Mouse (Mus musculus) liver, postnatal 0 days (tissue): Measurements from ENCODE around the gene Nlrp10. TPM values are rescaled to one million over a fixed set of nuclear protein-coding genes. Genes with fewer than 3 reads are reported as not detected.

Source experiments
- ATAC-seq: fragments of 200-750 bp; cut with Nextera tagmentation; 2 replicates; pipeline ENCODE4 v1.8.0; 2017; ENCODE audit warnings: mild to moderate bottlenecking, moderate library complexity
- DNase-seq: peaks from one replicate; pipeline ENCODE4 v3.0.0-alpha.2; 2016
- H3K27ac ChIP-seq: fragments of 300-500 bp; sonication (generic); 2 replicates; pipeline ENCODE4 v1.5.1; 2014; ENCODE audit warnings: antibody characterized with exemption, moderate library complexity, mild to moderate bottlenecking, low read depth
- H3K27me3 ChIP-seq: fragments of 300-500 bp; sonication (generic); 2 replicates; pipeline ENCODE4 v1.6.1; 2014; ENCODE audit warnings: low read length, control low read depth, mixed read lengths; ENCODE audit not compliant: insufficient read depth
- H3K36me3 ChIP-seq: fragments of 300-500 bp; sonication (generic); replicated peaks from 2 replicates; pipeline ENCODE4 v1.6.1; 2014; ENCODE audit warnings: mild to moderate bottlenecking, control low read depth, low read length, moderate library complexity, mixed read lengths; ENCODE audit not compliant: insufficient read depth
- H3K4me1 ChIP-seq: fragments of 300-500 bp; sonication (generic); 2 replicates; pipeline ENCODE4 v1.6.1; 2014; ENCODE audit warnings: antibody characterized with exemption, mild to moderate bottlenecking, control low read depth; ENCODE audit not compliant: insufficient read depth
- H3K4me2 ChIP-seq: fragments of 300-500 bp; sonication (generic); 2 replicates; pipeline ENCODE4 v1.6.1; 2014; ENCODE audit warnings: low read depth, mild to moderate bottlenecking, low read length, moderate library complexity, mixed read lengths
- H3K4me3 ChIP-seq: fragments of 300-500 bp; sonication (generic); 2 replicates; pipeline ENCODE4 v1.5.1; 2014; ENCODE audit warnings: low read depth, low read length
- H3K9ac ChIP-seq: fragments of 300-500 bp; sonication (generic); replicated peaks from 2 replicates; pipeline ENCODE4 v1.6.1; 2014; ENCODE audit warnings: mild to moderate bottlenecking, moderate library complexity
- H3K9me3 ChIP-seq: fragments of 300-500 bp; sonication (generic); 2 replicates; pipeline ENCODE4 v1.6.1; 2016; ENCODE audit warnings: mild to moderate bottlenecking, control low read depth, low read length, mixed read lengths
- CTCF ChIP-seq: sonication (generic); IDR thresholded peaks from 2 replicates; pipeline ENCODE4 v1.5.1; 2016; ENCODE audit warnings: antibody characterized with exemption, low read depth
- EP300 ChIP-seq: IDR thresholded peaks from 2 replicates; pipeline ENCODE4 v1.6.1; 2016; ENCODE audit warnings: antibody characterized with exemption, low read depth, mild to moderate bottlenecking
- WGBS: fragments of 180-500 bp; shearing (Covaris S2); extraction: QIAGEN DNeasy Blood & Tissue Kit; methylation state at CpG from one replicate; pipeline ENCODE4 v1.1.7; 2014; ENCODE audit not compliant: insufficient replicate concordance; 5-methylcytosine and 5-hydroxymethylcytosine counted together
- polyA plus RNA-seq: library from polyadenylated mRNA; unstranded; fragments of >200 nt; fragmentation: Nextera tagmentation; extraction: Ambion mirVana; gene quantifications from 2 replicates; pipeline ENCODE4 v1.2.1, GENCODE M21; 2015

The Nlrp10 gene
- not detected in 2 replicates for polyA plus RNA-seq

DNA sequence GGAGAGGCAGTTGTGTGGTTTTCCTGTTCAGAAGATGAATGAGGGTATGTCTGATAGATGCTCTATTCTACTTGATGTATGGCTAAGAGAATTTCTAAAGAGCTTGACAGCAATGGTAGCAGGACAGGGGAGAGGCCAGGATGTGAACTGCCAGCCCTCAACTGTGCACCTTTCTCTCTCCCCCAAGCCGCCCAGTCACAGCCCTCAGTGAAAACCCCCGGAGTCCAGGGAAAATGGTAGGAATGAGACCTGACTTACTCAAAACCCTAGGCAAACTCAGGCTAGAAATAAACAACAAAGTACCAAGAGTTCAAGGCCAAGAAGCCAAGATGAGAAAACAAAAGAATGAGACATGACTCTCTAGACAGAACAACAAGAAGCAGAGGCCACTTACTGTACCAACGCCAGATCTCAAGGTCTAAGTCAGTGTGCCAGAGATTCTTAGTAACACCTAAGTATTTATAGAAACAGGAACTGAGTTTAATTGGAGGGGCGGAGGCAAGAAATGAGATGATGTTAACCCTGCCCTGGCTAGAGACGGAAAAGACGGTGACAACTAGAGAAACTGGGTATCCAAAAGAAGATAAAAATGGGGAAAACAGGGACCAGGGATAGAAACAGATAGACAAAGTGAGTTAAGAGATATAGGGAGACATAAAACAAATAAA, at the start of gene Nlrp10:
Nlrp10 (minus strand) TSS at position 453 of the 668 bp plus-strand sequence.
- 36% methylated on average over 6 of the region's 6 CpGs for WGBS
- no peaks in the 10 kb centered on the region for H3K27me3 ChIP-seq
- no peak within 1 kb of the TSS for H3K27ac ChIP-seq
- H3K4me3 ChIP-seq, result no peak within 1 kb of the TSS
- peaks cover under 1% of the 10 kb centered on the region; the same call in 1 of the 2 replicates for H3K4me1 ChIP-seq
- no peak within 1 kb of the TSS for H3K9ac ChIP-seq
- DNase-seq (no peak), ATAC-seq (no peak)
- no peaks in the 10 kb centered on the region for H3K36me3 ChIP-seq
- no peak within 1 kb of the TSS for H3K4me2 ChIP-seq
- TF ChIP-seq EP300 (no peak), CTCF (no peak)
- no peaks in the 10 kb centered on the region for H3K9me3 ChIP-seq

DNA sequence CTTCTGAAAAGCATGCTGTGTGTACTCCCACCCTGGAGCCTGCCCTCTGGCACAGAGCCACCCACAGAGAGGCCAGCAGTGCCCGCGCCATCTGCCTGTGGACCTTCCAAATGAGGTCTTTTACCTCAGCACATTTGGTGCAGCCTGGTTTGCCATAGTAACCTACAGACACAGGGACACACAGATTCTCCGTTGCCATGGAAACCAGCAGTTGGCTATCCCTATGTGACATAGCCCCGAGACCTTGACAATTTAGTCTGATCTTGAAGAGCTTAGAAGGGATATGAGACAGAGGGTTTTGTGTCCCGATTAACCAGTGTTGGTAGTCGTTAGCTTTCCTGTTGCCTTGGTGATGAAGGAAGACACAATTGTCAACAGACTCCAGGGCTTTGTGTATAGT, 42.3 kb upstream of the Nlrp10 start:
- Histone ChIP-seq H3K4me1 (no peaks in the 10 kb centered on the region), H3K9me3 (no peaks in the 10 kb centered on the region), H3K4me3 (no peak overlapping the region), H3K9ac (no peak overlapping the region), H3K27me3 (no peaks in the 10 kb centered on the region), H3K27ac (no peak overlapping the region), H3K36me3 (no peaks in the 10 kb centered on the region), H3K4me2 (no peak overlapping the region)
- ATAC-seq (no peak), DNase-seq (no peak)
- WGBS, result 63% methylated on average over 6 of the region's 6 CpGs
- no peak for TF ChIP-seq CTCF
- no peak for TF ChIP-seq EP300

GRCm38 (mm10) chr7:108968201-108968600, 38.2 kb upstream of the Nlrp10 start:
- H3K27ac ChIP-seq, result no peak overlapping the region
- no peak for DNase-seq

DNA sequence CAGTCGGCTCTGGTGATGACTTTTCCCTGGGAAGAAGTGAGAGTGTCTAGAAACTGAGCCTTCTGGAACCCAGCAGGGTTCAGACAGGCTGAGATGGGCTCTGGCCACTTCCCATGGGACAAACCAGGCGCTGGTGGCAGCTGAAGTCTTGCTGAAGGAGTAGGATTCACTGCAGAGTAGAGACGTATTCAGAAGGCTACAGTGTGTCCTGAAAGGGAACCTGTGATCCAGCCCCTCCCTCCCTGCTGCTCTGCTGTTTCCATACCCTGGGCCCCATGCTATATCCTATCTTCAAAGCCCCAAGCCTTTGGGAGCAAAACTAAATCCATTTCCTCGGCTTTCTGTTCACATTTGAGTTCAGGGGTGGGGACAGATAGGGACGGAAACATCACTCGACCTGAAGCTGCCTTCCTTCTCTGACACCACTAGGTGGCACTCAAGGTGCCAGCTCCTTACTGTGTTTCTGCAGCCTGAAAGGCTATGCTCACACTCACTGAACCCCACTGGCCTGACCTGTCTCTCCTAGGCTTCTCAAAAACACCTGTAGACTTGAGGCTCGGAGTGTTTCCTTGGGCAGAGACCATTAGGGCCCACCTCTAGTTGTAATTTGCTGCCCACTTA, 36.9 kb upstream of the Nlrp10 start:
- Histone ChIP-seq H3K27me3 (no peaks in the 10 kb centered on the region), H3K9ac (no peak overlapping the region), H3K4me1 (no peaks in the 10 kb centered on the region), H3K4me3 (no peak overlapping the region), H3K27ac (no peak overlapping the region), H3K36me3 (no peaks in the 10 kb centered on the region), H3K9me3 (no peaks in the 10 kb centered on the region), H3K4me2 (no peak overlapping the region)
- DNase-seq (peak; percentile 33), ATAC-seq (peak; percentile 59)
- 27% methylated on average over 7 of the region's 7 CpGs for WGBS
- TF ChIP-seq EP300, result no peak
- TF ChIP-seq CTCF, result peak; percentile 81

More at GRCm38 (mm10) chr7:108968201-108968600, 38.2 kb upstream of the Nlrp10 start:
- no peaks in the 10 kb centered on the region for H3K27me3 ChIP-seq
- H3K9me3 ChIP-seq, result no peaks in the 10 kb centered on the region
- no peak for ATAC-seq
- no peak overlapping the region for H3K9ac ChIP-seq
- H3K4me1 ChIP-seq, result no peaks in the 10 kb centered on the region
- no peak overlapping the region for H3K4me3 ChIP-seq
- 33% methylated on average over 6 of the region's 6 CpGs for WGBS
- no peak overlapping the region for H3K4me2 ChIP-seq
- no peaks in the 10 kb centered on the region for H3K36me3 ChIP-seq
- TF ChIP-seq EP300 (no peak), CTCF (no peak)

- Histone ChIP-seq H3K4me3 (no peak overlapping the region), H3K9me3 (no peaks in the 10 kb centered on the region), H3K4me2 (no peak overlapping the region), H3K27ac (no peak overlapping the region), H3K4me1 (no peaks in the 10 kb centered on the region), H3K27me3 (no peaks in the 10 kb centered on the region), H3K36me3 (no peaks in the 10 kb centered on the region), H3K9ac (no peak overlapping the region)
- TF ChIP-seq CTCF, result peak; percentile 33
- TF ChIP-seq EP300, result no peak
- no peak for DNase-seq
- WGBS, result 23% methylated on average over 2 of the region's 2 CpGs
- no peak for ATAC-seq
These were observed 36.0 kb upstream of the Nlrp10 start for GRCm38 (mm10) chr7:108965968-108966367.

- TF ChIP-seq EP300 (no peak), CTCF (no peak)
- H3K36me3 ChIP-seq, result no peaks in the 10 kb centered on the region
- WGBS, result 51% methylated on average over 2 of the region's 2 CpGs
- no peak overlapping the region for H3K4me2 ChIP-seq
- DNase-seq (no peak), ATAC-seq (no peak)
- no peak overlapping the region for H3K9ac ChIP-seq
- no peaks in the 10 kb centered on the region for H3K4me1 ChIP-seq
- H3K4me3 ChIP-seq, result no peak overlapping the region
- H3K9me3 ChIP-seq, result no peaks in the 10 kb centered on the region
- no peak overlapping the region for H3K27ac ChIP-seq
- H3K27me3 ChIP-seq, result peaks cover 3% of the 10 kb centered on the region; the same call in 1 of the 2 replicates
These were observed 27.8 kb upstream of the Nlrp10 start for GRCm38 (mm10) chr7:108957734-108958133.
